Mouse (Mus musculus): ENCODE data around the gene Cpm. TPM values are rescaled to one million over a fixed set of nuclear protein-coding genes. Genes with fewer than 3 reads are reported as not detected.
"Not testable (repeated sequence)": the region's sequence is repeated elsewhere in the genome, so short reads cannot be mapped to it uniquely, and the experiment has no call there.

Gene Cpm
- total RNA-seq, 2 experiments from 2014 or later, result 2.2 to 2.9 TPM

GRCm38 (mm10) chr10:117615239-117615638 lies 14.1 kb upstream of the Cpm start:
- TF ChIP-seq CTCF (IDR thresholded peaks at IDR 0.05), result no peak
- intact Hi-C loops (cut with DNase I), result no loop called here
- no peak overlapping the region for H3K27ac ChIP-seq
- no peak for DNase-seq
- H3K4me3 ChIP-seq, result no peak overlapping the region

GRCm38 (mm10) chr10:117615746-117616145 lies 13.6 kb upstream of the Cpm start:
- Histone ChIP-seq H3K4me3 (no peak overlapping the region), H3K27ac (no peak overlapping the region)
- TF ChIP-seq CTCF (IDR thresholded peaks at IDR 0.05), result no peak
- DNase-seq, result no peak
- intact Hi-C loops (cut with DNase I), result no loop called here

GRCm38 (mm10) chr10:117616191-117616680 lies 13.1 kb upstream of the Cpm start:
- intact Hi-C loops (cut with DNase I), result no loop called here
- TF ChIP-seq CTCF (IDR thresholded peaks at IDR 0.05), result no peak
- DNase-seq, result no peak
- Histone ChIP-seq H3K4me3 (no peak overlapping the region), H3K27ac (no peak overlapping the region)

GRCm38 (mm10) chr10:117616765-117617164 lies 12.5 kb upstream of the Cpm start:
- DNase-seq; H3K4me3 ChIP-seq; H3K27ac ChIP-seq; intact Hi-C loops (cut with DNase I): not testable (repeated sequence)

GRCm38 (mm10) chr10:117617568-117618345 lies 11.5 kb upstream of the Cpm start:
- no peak overlapping the region for H3K27ac ChIP-seq
- H3K4me3 ChIP-seq, result no peak overlapping the region
- DNase-seq, result no peak
- intact Hi-C loops (cut with DNase I), result no loop called here
- TF ChIP-seq CTCF (IDR thresholded peaks at IDR 0.05), result no peak

GRCm38 (mm10) chr10:117619041-117619861 lies 10.0 kb upstream of the Cpm start:
- intact Hi-C loops (cut with DNase I), result no loop called here
- DNase-seq, result no peak
- Histone ChIP-seq H3K4me3 (no peak overlapping the region), H3K27ac (no peak overlapping the region)
- TF ChIP-seq CTCF (IDR thresholded peaks at IDR 0.05), result no peak

GRCm38 (mm10) chr10:117619862-117620179 lies 9.5 kb upstream of the Cpm start:
- intact Hi-C loops (cut with DNase I), result no loop called here

GRCm38 (mm10) chr10:117620530-117620929 lies 8.8 kb upstream of the Cpm start:
- no peak overlapping the region for H3K27ac ChIP-seq
- no peak for TF ChIP-seq CTCF (IDR thresholded peaks at IDR 0.05)
- no peak overlapping the region for H3K4me3 ChIP-seq
- intact Hi-C loops (cut with DNase I), result no loop called here
- no peak for DNase-seq

More at GRCm38 (mm10) chr10:117619862-117620179, 9.5 kb upstream of the Cpm start:
- TF ChIP-seq CTCF (IDR thresholded peaks at IDR 0.05), result no peak
- Histone ChIP-seq H3K4me3 (no peak overlapping the region), H3K27ac (no peak overlapping the region)
- no peak for DNase-seq

GRCm38 (mm10) chr10:117620934-117621501 lies 8.3 kb upstream of the Cpm start:
- no peak for TF ChIP-seq CTCF (IDR thresholded peaks at IDR 0.05)
- intact Hi-C loops (cut with DNase I), result no loop called here
- H3K4me3 ChIP-seq, result no peak overlapping the region

GRCm38 (mm10) chr10:117621616-117622533 lies 7.4 kb upstream of the Cpm start:
- no peak overlapping the region for H3K27ac ChIP-seq
- intact Hi-C loops (cut with DNase I), result no loop called here
- no peak for DNase-seq
- H3K4me3 ChIP-seq, result no peak overlapping the region
- no peak for TF ChIP-seq CTCF (IDR thresholded peaks at IDR 0.05)

More at GRCm38 (mm10) chr10:117620934-117621501, 8.3 kb upstream of the Cpm start:
- no peak overlapping the region for H3K27ac ChIP-seq
- DNase-seq, result no peak

- TF ChIP-seq CTCF (IDR thresholded peaks at IDR 0.05), result no peak
- DNase-seq, result no peak
- Histone ChIP-seq H3K27ac (no peak overlapping the region), H3K4me3 (no peak overlapping the region)
- intact Hi-C loops (cut with DNase I), result no loop called here
Observed at GRCm38 (mm10) chr10:117623358-117623757, 5.9 kb upstream of the Cpm start.

GRCm38 (mm10) chr10:117624222-117624621 lies 5.1 kb upstream of the Cpm start:
- no peak for DNase-seq
- Histone ChIP-seq H3K27ac (no peak overlapping the region), H3K4me3 (no peak overlapping the region)
- intact Hi-C loops (cut with DNase I), result no loop called here
- no peak for TF ChIP-seq CTCF (IDR thresholded peaks at IDR 0.05)

Measured in gastrocnemius, adult 2 months (tissue).